Mouse (Mus musculus) monocyte, adult 2 months (primary cell): ENCODE data around the gene Hsdl2.

ENCODE experiments used
- DNase-seq, 2 experiments: peaks; one replicate each; pipeline ENCODE4 v3.0.0; 2022; ENCODE audit warnings: low spot score in 2 of 2, low read depth in 1 of 2

Gene Hsdl2

GRCm38 (mm10) chr4:59668050-59668449, 86.7 kb downstream of the Hsdl2 start:
- no peak for DNase-seq
